Mouse (Mus musculus) midbrain, embryonic 15.5 days (tissue): Measurements from ENCODE around the gene Tspan17. TPM values are rescaled to one million over a fixed set of nuclear protein-coding genes. Genes with fewer than 3 reads are reported as not detected.
A peak's percentile ranks its signal among the peaks of the same experiment; 100 is the strongest.

Experiments used
- ATAC-seq: fragments of 200-750 bp; cut with Nextera tagmentation; replicated peaks from 2 replicates; pipeline ENCODE4 v1.8.0; 2017; ENCODE audit warnings: moderate TSS enrichment
- H3K27ac ChIP-seq: fragments of 300-500 bp; sonication (generic); 2 replicates; pipeline ENCODE4 v1.5.1; 2015; ENCODE audit warnings: mild to moderate bottlenecking, inconsistent platforms
- H3K27me3 ChIP-seq: fragments of 300-500 bp; sonication (generic); replicated peaks from 2 replicates; pipeline ENCODE4 v1.6.1; 2015; ENCODE audit warnings: inconsistent platforms
- H3K36me3 ChIP-seq: fragments of 300-500 bp; sonication (generic); replicated peaks from 2 replicates; pipeline ENCODE4 v1.6.1; 2015; ENCODE audit warnings: inconsistent platforms
- H3K4me1 ChIP-seq: fragments of 300-500 bp; sonication (generic); 2 replicates; pipeline ENCODE4 v1.6.1; 2015; ENCODE audit warnings: inconsistent platforms
- H3K4me2 ChIP-seq: fragments of 300-500 bp; sonication (generic); 2 replicates; pipeline ENCODE4 v1.6.1; 2015; ENCODE audit warnings: inconsistent platforms, mild to moderate bottlenecking, moderate library complexity
- H3K4me3 ChIP-seq: fragments of 300-500 bp; sonication (generic); 2 replicates; pipeline ENCODE4 v1.5.1; 2015; ENCODE audit warnings: mild to moderate bottlenecking, inconsistent platforms
- H3K9ac ChIP-seq: fragments of 300-500 bp; sonication (generic); 2 replicates; pipeline ENCODE4 v1.6.1; 2015; ENCODE audit warnings: mild to moderate bottlenecking, inconsistent platforms
- H3K9me3 ChIP-seq: fragments of 300-500 bp; sonication (generic); 2 replicates; pipeline ENCODE4 v1.6.1; 2016; ENCODE audit warnings: inconsistent platforms
- WGBS: fragments of 180-500 bp; shearing (Covaris S2); methylation state at CpG from one replicate; pipeline ENCODE4 v1.1.7; 2015; ENCODE audit warnings: mixed read lengths; 5-methylcytosine and 5-hydroxymethylcytosine counted together
- polyA plus RNA-seq: library from polyadenylated mRNA; unstranded; fragments of >200 nt; fragmentation: Nextera tagmentation; extraction: Ambion mirVana; gene quantifications from 2 replicates; pipeline ENCODE4 v1.2.1, GENCODE M21; 2015

Gene Tspan17
- polyA plus RNA-seq, 1 experiment from 2014 or later = 49.3 TPM

DNA sequence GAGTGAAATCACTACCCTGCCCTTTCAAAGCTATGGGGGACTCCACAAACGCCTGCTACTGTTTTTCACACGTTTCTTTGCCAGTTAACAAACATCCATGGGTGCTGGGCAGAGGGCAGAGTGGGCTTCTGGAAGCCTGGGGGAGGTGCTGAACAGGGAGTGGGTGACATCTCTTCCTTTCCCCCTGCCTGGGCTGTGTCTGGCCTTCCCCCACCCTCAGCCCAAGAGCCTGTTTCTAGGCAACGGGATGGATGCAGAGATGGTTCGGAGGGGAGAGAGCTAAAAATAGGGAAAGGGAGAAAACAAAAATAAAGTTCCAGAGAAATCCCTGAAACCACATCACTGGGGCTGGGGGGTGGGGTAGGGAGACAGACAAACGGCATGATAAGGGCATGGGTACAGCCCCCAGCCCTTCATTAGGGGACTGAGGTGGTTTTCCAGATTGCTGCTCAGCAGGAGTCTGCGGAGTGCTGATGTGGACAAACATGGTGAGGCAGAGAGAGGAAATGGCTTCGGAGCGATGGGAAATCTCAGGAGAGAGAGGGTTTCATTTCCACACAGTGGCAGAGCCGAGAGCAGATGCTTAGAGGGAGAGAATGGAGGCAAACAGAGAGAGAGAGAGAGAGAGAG, 33.9 kb upstream of the Tspan17 start:
- Histone ChIP-seq H3K4me3 (no peak overlapping the region; the same call in 1 of the 2 replicates), H3K27me3 (peaks cover 11% of the 10 kb centered on the region; the same call in 1 of the 2 replicates), H3K4me1 (peaks cover 68% of the 10 kb centered on the region), H3K36me3 (no peaks in the 10 kb centered on the region), H3K4me2 (peak overlapping the region; percentile 19; the same call in 1 of the 2 replicates), H3K9ac (no peak overlapping the region), H3K27ac (peak overlapping the region; percentile 59), H3K9me3 (no peaks in the 10 kb centered on the region)
- WGBS = 11% methylated on average over 9 of the region's 9 CpGs
- ATAC-seq = no peak

DNA sequence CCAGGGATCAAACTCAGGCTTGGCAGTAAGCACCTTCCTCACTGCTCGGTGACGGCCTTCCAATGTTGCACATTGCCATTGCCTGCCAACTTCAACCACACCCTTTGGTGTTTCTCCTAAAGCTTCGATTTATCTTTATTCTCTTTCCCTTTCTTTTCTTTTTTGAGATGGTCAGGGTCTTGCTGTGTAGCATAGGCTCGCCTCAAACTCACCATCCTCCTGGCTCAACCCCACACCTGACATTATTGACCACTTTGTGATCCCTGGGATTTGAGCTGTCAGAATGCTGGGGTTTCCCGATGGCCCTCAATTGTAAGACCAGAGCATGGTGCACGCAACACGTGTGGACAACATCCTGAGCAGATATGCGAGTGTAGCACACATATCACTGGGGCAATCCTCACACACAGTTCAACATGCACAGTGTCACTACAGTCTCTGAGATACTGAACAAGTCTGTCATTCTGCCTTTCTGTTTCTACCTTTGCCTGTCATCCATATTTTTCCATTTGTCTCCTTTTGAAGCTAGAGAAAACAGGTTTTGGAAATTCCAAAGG, 32.9 kb upstream of the Tspan17 start:
- Histone ChIP-seq H3K4me1 (peaks cover 65% of the 10 kb centered on the region), H3K9me3 (no peaks in the 10 kb centered on the region), H3K4me2 (no peak overlapping the region), H3K9ac (no peak overlapping the region), H3K4me3 (no peak overlapping the region), H3K27ac (no peak overlapping the region), H3K27me3 (peaks cover 6% of the 10 kb centered on the region; the same call in 1 of the 2 replicates), H3K36me3 (no peaks in the 10 kb centered on the region)
- 90% methylated on average over 8 of the region's 8 CpGs for WGBS
- ATAC-seq = no peak

DNA sequence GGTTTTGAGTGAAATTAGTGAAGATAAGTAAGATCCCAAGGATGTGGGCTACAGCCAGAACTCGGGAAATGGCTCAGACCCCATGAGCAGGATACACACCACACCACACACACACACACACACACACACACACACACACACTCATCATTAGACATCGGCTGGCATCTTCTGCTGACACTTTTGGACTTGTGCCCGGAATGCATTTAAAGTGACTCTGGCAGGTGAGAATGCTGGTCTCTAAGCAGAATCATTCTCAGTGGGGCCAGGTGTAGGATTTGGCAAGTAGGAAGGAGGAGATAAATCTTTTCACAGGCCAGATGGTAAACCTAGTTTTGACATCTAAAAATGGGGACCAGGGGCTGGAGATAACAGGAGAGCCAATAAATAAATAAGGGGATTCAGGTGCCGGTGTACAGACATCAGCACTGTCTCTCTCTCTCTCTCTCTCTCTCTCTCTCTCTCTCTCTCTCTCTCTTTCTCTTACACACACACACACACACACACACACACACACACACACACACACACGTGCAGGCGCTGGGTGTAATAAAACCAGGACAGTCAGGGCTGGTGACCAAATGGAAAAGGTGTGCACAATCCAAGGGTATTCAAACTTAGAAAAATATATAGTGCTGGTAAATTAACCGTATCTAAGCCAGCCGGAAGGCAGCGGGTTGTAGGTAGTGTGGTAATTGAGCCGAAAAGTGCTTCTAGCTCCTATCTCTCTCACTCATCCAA, 31.9 kb upstream of the Tspan17 start:
- peaks cover 63% of the 10 kb centered on the region for H3K4me1 ChIP-seq
- WGBS = 26% methylated on average over 10 of the region's 10 CpGs
- 0 out of 2 replicates have a peak, but pooled peaks have one; percentile 0 for ATAC-seq

GRCm38 (mm10) chr13:54758045-54758755, 31.0 kb upstream of the Tspan17 start:
- peak overlapping the region; percentile 53 for H3K9ac ChIP-seq
- H3K27ac ChIP-seq = peak overlapping the region; percentile 95
- H3K27me3 ChIP-seq = peaks cover 4% of the 10 kb centered on the region
- no peaks in the 10 kb centered on the region for H3K36me3 ChIP-seq
- H3K4me1 ChIP-seq = peaks cover 55% of the 10 kb centered on the region
- peak overlapping the region; percentile 47 for H3K4me3 ChIP-seq
- H3K4me2 ChIP-seq = peak overlapping the region; percentile 89
- peak; percentile 84 for ATAC-seq
- WGBS = 0% methylated on average over 43 of the region's 43 CpGs
- no peaks in the 10 kb centered on the region for H3K9me3 ChIP-seq

More for the DNA sequence above, 31.9 kb upstream of the Tspan17 start:
- peak overlapping the region; percentile 47 for H3K4me3 ChIP-seq
- H3K4me2 ChIP-seq = peak overlapping the region; percentile 89
- no peaks in the 10 kb centered on the region for H3K9me3 ChIP-seq
- peak overlapping the region; percentile 95 for H3K27ac ChIP-seq
- peak overlapping the region; percentile 53 for H3K9ac ChIP-seq
- H3K27me3 ChIP-seq = no peaks in the 10 kb centered on the region
- no peaks in the 10 kb centered on the region for H3K36me3 ChIP-seq

GRCm38 (mm10) chr13:54758756-54759470, 30.3 kb upstream of the Tspan17 start:
- Histone ChIP-seq H3K27ac (peak overlapping the region; percentile 95), H3K9me3 (no peaks in the 10 kb centered on the region), H3K4me3 (peak overlapping the region; percentile 47), H3K9ac (peak overlapping the region; percentile 53), H3K36me3 (no peaks in the 10 kb centered on the region), H3K4me2 (peak overlapping the region; percentile 89), H3K27me3 (peaks cover 12% of the 10 kb centered on the region), H3K4me1 (peaks cover 55% of the 10 kb centered on the region)
- WGBS = under 1% methylated on average over 29 of the region's 29 CpGs
- ATAC-seq = peak; percentile 18; the same call in 1 of the 2 replicates

GRCm38 (mm10) chr13:54759496-54759895, 29.7 kb upstream of the Tspan17 start:
- ATAC-seq = no peak
- Histone ChIP-seq H3K9ac (no peak overlapping the region; the same call in 1 of the 2 replicates), H3K4me2 (peak overlapping the region; percentile 89), H3K4me1 (peaks cover 52% of the 10 kb centered on the region), H3K4me3 (no peak overlapping the region; the same call in 1 of the 2 replicates), H3K36me3 (no peaks in the 10 kb centered on the region), H3K9me3 (no peaks in the 10 kb centered on the region), H3K27ac (no peak overlapping the region), H3K27me3 (peaks cover 17% of the 10 kb centered on the region)
- 4% methylated on average over 7 of the region's 7 CpGs for WGBS

- no peak overlapping the region for H3K4me2 ChIP-seq
- no peak overlapping the region for H3K4me3 ChIP-seq
- H3K9me3 ChIP-seq = no peaks in the 10 kb centered on the region
- 65% methylated on average over 8 of the region's 8 CpGs for WGBS
- no peaks in the 10 kb centered on the region for H3K36me3 ChIP-seq
- no peak overlapping the region for H3K27ac ChIP-seq
- ATAC-seq = no peak
- H3K4me1 ChIP-seq = peaks cover 50% of the 10 kb centered on the region
- no peak overlapping the region for H3K9ac ChIP-seq
- H3K27me3 ChIP-seq = peaks cover 23% of the 10 kb centered on the region
Observed at GRCm38 (mm10) chr13:54760164-54760795, 28.9 kb upstream of the Tspan17 start.

GRCm38 (mm10) chr13:54760906-54761305, 28.3 kb upstream of the Tspan17 start:
- Histone ChIP-seq H3K9me3 (no peaks in the 10 kb centered on the region), H3K9ac (no peak overlapping the region), H3K27ac (no peak overlapping the region), H3K4me2 (no peak overlapping the region), H3K36me3 (no peaks in the 10 kb centered on the region), H3K27me3 (peaks cover 27% of the 10 kb centered on the region), H3K4me1 (peaks cover 50% of the 10 kb centered on the region), H3K4me3 (no peak overlapping the region)
- 69% methylated on average over 7 of the region's 7 CpGs for WGBS
- no peak for ATAC-seq

- peak overlapping the region; percentile 72 for H3K27ac ChIP-seq
- peak; percentile 69 for ATAC-seq
- peak overlapping the region; percentile 59 for H3K4me3 ChIP-seq
- peak overlapping the region; percentile 67 for H3K9ac ChIP-seq
- peaks cover 27% of the 10 kb centered on the region for H3K27me3 ChIP-seq
- 5% methylated on average over 43 of the region's 44 CpGs for WGBS
- H3K4me1 ChIP-seq = peaks cover 26% of the 10 kb centered on the region
- H3K4me2 ChIP-seq = peak overlapping the region; percentile 57
- H3K36me3 ChIP-seq = no peaks in the 10 kb centered on the region
- no peaks in the 10 kb centered on the region for H3K9me3 ChIP-seq
Observed at GRCm38 (mm10) chr13:54765281-54766191, 23.6 kb upstream of the Tspan17 start.

DNA sequence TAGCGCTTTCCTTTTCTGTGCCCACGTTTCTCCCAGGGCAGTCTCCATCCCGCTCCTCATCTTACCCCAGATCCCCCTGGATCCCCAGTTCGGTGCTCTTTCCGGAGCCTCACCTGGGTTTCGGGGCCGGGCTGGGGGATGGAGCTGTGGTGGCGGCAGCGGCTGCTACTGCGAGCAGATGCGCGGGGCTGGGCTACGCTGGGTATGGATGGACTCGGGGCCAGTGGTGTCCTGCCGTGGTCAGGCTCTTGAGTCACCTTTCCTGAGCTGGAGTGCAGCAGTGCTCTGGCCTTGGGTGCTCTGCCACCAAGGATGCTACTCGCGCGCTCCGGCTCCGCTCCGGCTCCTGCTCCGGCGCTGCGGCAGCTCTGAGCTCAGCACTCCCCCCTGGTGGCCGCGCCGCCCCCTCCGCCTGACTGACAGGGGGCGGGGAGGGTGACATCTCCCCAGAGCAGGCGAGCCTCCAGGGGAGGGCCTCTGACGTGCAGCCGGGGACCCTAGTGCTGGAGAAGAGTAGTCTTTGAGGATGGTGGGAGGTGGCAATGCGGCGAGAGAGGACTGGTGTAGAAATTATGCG, 22.9 kb upstream of the Tspan17 start, which contains the start of gene Sncb:
Gene Sncb (minus strand): TSS at position 404 of the 577 bp plus-strand sequence.
- Histone ChIP-seq H3K4me1 (peaks cover 26% of the 10 kb centered on the region), H3K4me2 (peak within 1 kb of the TSS; percentile 57), H3K9ac (peak within 1 kb of the TSS; percentile 67), H3K9me3 (no peaks in the 10 kb centered on the region), H3K27ac (peak within 1 kb of the TSS; percentile 72), H3K4me3 (peak within 1 kb of the TSS; percentile 59), H3K36me3 (no peaks in the 10 kb centered on the region), H3K27me3 (peaks cover 27% of the 10 kb centered on the region)
- peak; percentile 85 for ATAC-seq
- WGBS = 1% methylated on average over 35 of the region's 35 CpGs
